Mouse (Mus musculus) frontal cortex, postnatal 25 days (tissue): ENCODE results near the gene Crb3.

Experiments used
- DNase-seq, 2 experiments: peaks; one replicate each; pipeline ENCODE4 v3.0.0; 2022; ENCODE audit warnings: low spot score in 2 of 2

Gene Crb3

DNA sequence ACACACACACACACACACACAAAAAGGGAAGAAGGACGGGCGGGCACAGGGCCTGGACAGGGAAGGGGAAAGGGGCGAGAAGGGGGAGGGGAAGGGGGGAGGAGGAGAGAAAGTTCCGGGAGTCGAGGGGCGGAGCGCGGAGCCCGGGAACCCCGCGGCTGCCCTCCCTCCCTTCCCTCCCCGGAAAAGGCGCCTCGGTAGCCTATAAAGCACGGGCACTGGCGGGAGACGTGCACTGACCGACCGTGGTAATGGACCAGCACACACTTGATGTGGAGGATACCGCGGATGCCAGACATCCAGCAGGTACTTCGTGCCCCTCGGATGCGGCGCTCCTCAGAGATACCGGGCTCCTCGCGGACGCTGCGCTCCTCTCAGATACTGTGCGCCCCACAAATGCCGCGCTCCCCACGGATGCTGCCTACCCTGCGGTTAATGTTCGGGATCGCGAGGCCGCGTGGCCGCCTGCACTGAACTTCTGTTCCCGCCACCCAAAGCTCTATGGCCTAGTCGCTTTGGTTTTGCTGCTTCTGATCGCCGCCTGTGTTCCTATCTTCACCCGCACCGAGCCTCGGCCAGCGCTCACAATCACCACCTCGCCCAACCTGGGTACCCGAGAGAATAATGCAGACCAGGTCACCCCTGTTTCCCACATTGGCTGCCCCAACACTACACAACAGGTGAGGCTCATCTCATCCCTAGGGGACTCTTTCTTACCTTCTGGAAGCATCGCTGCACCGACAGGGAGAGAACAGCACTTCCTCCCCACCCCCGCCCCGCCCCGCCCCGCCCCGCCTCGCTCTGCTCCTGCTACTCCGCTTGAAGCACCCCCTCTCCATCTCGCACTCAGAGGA, 46.5 kb downstream of the Crb3 start, which contains the start of gene Tnfsf9:
Gene Tnfsf9, plus strand, starts transcription at position 145 of the 854 bp plus-strand sequence.
- DNase-seq = no peak

DNA sequence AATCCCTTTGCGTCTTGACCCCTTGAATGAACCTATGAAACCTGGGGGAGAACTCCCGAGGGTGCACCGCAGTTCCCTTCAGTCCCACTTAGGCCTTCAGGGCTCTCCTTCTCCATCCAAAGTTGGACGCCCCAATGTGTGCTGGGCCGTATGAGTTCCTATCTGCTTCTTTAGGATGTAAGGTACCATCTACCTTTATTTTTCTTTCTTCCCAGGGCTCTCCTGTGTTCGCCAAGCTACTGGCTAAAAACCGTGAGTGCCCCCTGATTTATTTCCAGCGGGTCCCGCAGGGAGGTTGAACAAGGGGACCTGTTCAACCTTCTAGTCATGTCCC, 47.1 kb downstream of the Crb3 start:
- no peak for DNase-seq

DNA sequence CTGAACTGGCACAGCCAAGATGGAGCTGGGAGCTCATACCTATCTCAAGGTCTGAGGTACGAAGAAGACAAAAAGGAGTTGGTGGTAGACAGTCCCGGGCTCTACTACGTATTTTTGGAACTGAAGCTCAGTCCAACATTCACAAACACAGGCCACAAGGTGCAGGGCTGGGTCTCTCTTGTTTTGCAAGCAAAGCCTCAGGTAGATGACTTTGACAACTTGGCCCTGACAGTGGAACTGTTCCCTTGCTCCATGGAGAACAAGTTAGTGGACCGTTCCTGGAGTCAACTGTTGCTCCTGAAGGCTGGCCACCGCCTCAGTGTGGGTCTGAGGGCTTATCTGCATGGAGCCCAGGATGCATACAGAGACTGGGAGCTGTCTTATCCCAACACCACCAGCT, 48.2 kb downstream of the Crb3 start:
- no peak for DNase-seq

DNA sequence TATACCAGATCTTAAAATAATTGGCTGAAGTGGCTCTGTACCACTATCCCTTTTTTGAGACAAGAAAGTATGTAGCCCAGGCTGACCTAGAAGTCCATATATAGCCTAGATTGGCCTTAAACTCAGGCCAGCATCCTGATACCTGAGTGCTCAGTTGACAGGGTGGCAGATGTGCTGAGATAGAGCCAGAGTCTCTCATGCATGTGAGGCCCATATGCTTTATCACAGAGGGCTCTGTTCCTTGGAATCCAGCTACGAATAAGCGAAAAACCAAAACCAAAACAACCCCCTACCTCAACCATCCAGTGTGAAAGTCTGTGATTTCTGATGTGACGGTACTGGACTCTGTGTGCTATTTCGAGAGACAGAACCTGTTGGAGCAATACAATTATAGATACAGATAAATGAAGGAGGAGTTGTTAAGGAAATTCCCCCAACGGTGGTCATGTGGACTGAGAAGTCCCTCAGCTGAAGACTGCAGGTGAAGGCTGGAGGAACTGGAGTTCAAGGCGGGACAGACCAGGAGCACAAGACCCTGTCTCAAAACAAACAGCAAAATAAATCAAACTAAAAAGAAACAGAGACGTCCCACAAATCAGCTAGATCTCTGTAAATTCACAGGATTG, 49.2 kb downstream of the Crb3 start:
- no peak for DNase-seq

DNA sequence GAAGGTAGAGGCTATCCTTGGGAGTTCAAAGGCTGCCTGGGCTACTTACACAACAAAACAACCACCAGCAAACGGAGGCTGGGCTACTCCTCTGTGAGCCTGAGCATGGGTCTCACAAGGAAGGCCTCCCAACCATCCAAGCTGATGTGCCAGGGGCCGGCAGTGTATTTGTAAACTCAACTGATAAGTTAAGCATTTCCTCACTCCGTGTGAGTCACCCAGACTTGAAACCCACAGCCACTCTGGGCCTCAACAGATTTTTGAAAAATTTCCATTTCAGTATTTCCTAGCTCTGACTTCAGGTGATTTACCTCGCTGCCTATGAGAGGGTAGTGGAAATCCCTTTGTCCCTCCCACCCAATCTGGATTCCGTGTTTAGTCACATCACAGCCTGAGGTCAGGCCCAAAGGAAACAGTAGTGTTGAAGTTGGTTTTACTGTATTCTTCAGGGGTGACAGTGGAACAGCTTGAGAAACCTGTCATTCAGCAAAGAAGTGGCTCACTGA, 49.8 kb downstream of the Crb3 start:
- DNase-seq = no peak

DNA sequence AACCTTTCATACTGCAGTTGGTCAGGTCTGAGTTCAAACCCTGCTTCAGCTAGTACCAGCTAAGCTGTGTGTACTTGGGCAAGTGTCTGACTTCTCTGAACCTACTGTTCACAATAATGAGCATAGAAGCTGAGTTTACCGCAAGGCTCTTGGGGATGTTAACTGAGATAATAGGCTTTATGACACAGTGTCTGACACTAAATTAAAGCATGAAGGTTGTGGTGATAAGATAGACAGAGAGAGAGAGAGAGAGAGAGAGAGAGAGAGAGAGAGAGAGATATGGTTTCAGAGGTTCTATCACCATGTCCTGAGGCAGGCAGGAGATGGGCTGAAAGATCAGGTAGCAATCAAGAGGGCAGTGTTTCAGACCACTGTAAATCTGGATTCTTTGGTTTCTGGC, 51.1 kb downstream of the Crb3 start:
- DNase-seq = no peak

DNA sequence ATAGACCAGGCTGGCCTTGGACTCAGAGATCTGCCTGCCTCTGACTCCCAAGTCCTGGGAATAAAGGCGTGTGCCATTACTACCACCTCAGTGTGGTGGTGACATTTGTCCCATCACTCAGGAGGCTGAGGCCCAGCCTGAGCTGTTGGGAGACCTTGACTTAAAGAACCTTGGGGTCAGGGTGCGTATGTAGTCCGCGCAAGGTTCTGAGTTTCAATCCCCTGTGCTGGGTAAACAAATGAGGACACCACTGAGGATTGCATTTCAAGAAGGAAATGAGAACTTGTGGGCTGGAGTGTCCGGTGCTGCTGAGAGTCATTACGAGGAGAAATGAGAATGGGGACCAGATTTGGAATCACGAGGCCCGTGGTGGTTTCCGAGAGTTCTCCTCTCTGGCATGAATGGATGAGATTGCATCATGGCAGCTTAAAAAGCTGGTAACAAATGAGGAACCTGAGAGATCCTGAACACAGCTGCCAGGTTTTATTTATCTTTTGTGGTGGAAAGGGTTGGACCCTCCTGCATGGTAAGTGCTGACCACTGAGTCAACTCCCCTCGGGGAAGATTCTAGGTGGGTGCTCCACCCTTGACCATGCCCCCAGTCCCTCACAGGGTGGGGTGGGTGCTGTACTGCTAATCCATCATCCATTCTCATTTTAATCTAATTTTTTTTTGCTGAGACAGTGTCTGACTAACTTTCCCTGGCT, 54.0 kb downstream of the Crb3 start:
- no peak for DNase-seq
